Mouse (Mus musculus) pancreas, adult 10 weeks (tissue): ENCODE data around the gene Olfr799. TPM values are rescaled to one million over a fixed set of nuclear protein-coding genes. Genes with fewer than 3 reads are reported as not detected.

Experiments
- polyA plus RNA-seq: library from polyadenylated mRNA; stranded (reverse); fragments of 350-450 nt; fragmentation: Illumina TruSeq; extraction: RNeasy Lipid Tissue Mini Kit (QIAGEN cat#74804); gene quantifications from one replicate; pipeline ENCODE4 v1.2.3, GENCODE M21; 2015; ENCODE audit warnings: low read depth, low replicate concordance; ENCODE audit not compliant: insufficient read depth

The Olfr799 gene
- not detected for polyA plus RNA-seq

DNA sequence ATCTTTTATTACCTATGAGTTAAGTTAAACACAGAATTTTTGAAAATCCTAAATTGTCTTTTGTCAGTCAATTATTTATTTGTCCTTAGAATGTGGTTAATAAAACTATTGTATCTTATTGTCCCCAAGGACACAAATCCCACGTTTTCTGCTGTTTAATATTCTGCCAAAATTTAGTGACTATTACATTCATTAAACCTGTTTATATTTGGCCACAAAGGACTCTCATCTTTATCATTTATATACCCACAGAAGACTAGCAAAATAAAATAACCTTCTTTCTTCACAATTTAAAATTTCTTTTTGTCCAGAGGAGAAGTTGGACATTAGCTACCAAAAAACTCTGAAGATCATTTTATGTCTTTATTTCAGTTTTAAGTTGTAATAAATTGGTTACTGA is at the start of gene Olfr799:
TSS of gene Olfr799 (plus strand) at position 301 of the 400 bp plus-strand sequence.

DNA sequence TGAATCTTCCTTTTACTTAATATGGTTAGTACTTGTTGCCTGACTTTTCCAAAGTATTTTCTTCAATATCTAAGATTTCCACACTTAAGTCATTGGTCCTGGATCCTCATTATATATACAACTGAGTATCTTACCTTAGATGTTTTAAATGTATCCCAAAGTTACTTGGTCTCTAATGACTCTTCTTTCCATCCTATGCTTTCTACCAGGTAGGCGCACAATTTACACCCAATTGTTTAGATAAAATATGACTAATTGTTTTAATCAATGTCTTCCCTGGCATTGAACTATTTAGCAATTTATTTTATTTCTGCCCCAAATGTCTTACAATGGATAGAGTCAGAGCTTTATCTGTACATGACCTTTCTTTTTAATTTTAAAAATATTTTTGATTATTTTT is 24.8 kb upstream of the Olfr799 start, which contains the start of gene Olfr796:
TSS of gene Olfr796 (minus strand) at position 101 of the 400 bp plus-strand sequence.

DNA sequence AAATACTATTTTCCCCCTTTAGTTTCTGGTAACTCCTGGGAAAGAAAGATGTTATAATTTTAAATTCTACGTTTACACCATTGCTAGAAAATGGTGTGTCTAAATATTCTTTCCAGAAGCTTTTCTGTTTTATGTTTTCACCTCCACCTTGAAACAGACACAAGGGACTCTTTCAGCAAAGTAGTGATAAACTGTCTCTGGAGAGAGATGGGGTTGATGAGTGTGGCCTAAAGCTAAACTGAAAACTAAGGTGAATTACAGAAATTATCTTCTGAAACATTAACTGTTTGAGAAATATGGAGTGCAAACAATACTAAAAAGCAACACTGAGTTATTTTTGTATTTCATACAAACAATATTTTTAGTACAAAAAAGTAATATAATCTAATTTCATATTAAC is 9.4 kb upstream of the Olfr799 start, which contains the start of gene Olfr798:
TSS of gene Olfr798 (minus strand) at position 101 of the 400 bp plus-strand sequence.

DNA sequence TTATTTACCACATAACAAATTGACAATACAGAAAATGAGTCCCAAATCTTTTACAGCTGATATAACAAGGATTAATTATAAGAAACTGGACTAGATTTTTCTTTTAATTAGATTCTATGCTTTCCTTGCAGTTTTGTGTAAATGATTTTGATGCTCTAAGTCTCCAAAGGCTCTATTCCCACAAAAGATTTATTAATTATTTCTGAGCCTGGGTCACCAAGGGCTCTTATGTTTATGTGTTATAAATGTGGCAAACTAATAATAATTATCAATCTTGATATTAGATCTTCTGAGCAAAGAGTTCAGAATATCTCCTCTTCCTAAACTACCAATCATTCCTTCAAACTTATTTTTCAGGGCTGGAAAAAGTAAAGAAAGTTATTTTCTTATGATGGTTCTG is 20.1 kb downstream of the Olfr799 start, which contains the start of gene Olfr800:
TSS of gene Olfr800 (plus strand) at position 301 of the 400 bp plus-strand sequence.

DNA sequence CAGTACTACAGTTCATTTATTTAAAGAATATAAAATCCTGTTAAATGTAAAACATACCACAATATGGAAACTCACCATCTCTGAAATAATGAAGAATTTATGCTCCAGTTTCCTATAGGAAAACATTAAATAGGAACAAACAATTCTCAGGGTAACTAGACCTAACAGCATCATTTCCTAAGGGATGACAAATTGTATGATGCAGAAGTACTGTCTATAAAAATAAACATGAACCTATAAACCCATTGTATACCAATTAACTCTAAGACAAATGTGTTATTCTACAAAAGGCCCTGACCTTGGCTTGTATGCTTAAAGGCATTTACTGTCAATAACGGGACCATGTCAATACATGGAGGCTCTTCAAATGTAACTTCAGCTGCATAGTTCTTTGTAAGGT is 36.5 kb downstream of the Olfr799 start, which contains the start of gene Olfr801:
TSS of gene Olfr801 (minus strand) at position 101 of the 400 bp plus-strand sequence.

DNA sequence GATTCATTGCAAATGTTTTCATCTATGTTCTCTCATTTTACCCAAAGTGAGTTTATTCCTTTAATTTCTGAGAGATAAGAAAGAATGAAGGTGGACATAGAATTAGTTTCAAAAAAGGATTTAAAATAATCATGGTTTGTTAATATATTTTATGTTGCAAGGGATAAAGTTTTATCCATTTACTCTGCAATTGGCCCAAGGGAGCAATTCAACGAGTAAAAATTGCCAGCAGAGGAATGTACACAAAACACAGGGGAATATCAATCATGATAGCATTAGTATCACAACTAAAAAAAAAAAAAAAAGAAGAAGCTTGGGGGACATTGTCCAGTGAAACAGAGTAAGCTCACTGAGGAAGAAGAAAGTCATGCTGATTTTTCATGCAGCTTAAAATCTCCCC is 50.8 kb downstream of the Olfr799 start, which contains the start of gene Olfr802:
TSS of gene Olfr802 (minus strand) at position 101 of the 400 bp plus-strand sequence.

DNA sequence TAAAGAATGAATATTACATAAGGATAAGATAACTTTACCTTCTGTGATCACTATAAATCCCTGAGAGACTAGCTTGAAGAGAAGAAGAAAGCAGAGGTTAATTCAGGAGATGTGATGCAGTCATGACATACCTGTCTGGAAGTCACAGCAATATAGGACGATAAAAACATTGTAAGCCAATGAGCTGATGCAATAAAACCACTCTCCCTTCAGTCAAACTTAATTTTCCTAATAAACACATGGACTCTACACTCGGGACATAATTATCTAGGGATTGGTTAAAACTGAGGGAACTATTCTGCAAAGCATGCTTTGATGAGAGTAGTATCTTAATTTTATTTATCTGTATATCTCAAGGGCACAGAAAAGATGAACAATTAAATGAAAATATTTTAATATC is 56.9 kb downstream of the Olfr799 start, which contains the start of gene Olfr803:
TSS of gene Olfr803 (minus strand) at position 101 of the 400 bp plus-strand sequence.

Other genes with a start within 250 kb of the Olfr799 start
- gene Olfr785, start 232.1 kb upstream of the Olfr799 start, polyA plus RNA-seq = not detected
- gene Olfr786, start 210.2 kb upstream of the Olfr799 start, polyA plus RNA-seq = not detected
- gene Olfr787, start 175.6 kb upstream of the Olfr799 start, polyA plus RNA-seq = not detected
- not detected for gene Olfr788, start 166.5 kb upstream of the Olfr799 start, polyA plus RNA-seq
- not detected for gene Olfr789, start 152.7 kb upstream of the Olfr799 start, polyA plus RNA-seq
- not detected for gene Olfr790, start 139.0 kb upstream of the Olfr799 start, polyA plus RNA-seq
- not detected for gene Olfr791, start 115.7 kb upstream of the Olfr799 start, polyA plus RNA-seq
- gene Olfr792, start 98.3 kb upstream of the Olfr799 start, polyA plus RNA-seq = not detected
- gene Olfr794, start 69.8 kb upstream of the Olfr799 start, polyA plus RNA-seq = not detected
- not detected for gene Olfr796, start 24.9 kb upstream of the Olfr799 start, polyA plus RNA-seq
- not detected for gene Olfr798, start 9.6 kb upstream of the Olfr799 start, polyA plus RNA-seq
- gene Olfr800, start 20.2 kb downstream of the Olfr799 start, polyA plus RNA-seq = not detected
- gene Olfr801, start 36.4 kb downstream of the Olfr799 start, polyA plus RNA-seq = not detected
- not detected for gene Olfr802, start 50.7 kb downstream of the Olfr799 start, polyA plus RNA-seq
- not detected for gene Olfr803, start 56.8 kb downstream of the Olfr799 start, polyA plus RNA-seq
- gene Olfr804, start 65.7 kb downstream of the Olfr799 start, polyA plus RNA-seq = not detected
- not detected for gene Olfr805, start 91.9 kb downstream of the Olfr799 start, polyA plus RNA-seq
- not detected for gene Olfr806, start 104.4 kb downstream of the Olfr799 start, polyA plus RNA-seq
- not detected for gene Olfr807, start 120.3 kb downstream of the Olfr799 start, polyA plus RNA-seq
- not detected for gene Olfr808, start 128.0 kb downstream of the Olfr799 start, polyA plus RNA-seq
- gene Olfr809, start 137.2 kb downstream of the Olfr799 start, polyA plus RNA-seq = not detected
- not detected for gene Olfr810, start 157.4 kb downstream of the Olfr799 start, polyA plus RNA-seq
- gene Olfr811, start 166.9 kb downstream of the Olfr799 start, polyA plus RNA-seq = not detected
- gene Olfr812, start 208.6 kb downstream of the Olfr799 start, polyA plus RNA-seq = not detected
- not detected for gene Olfr813, start 217.9 kb downstream of the Olfr799 start, polyA plus RNA-seq
- gene Olfr814, start 242.4 kb downstream of the Olfr799 start, polyA plus RNA-seq = not detected